Mouse (Mus musculus) midbrain, embryonic 12.5 days (tissue): ENCODE results near the gene Gm49510. TPM values are rescaled to one million over a fixed set of nuclear protein-coding genes. Genes with fewer than 3 reads are reported as not detected.

Experiments
- ATAC-seq: fragments of 200-750 bp; cut with Nextera tagmentation; 2 replicates; pipeline ENCODE4 v1.8.0; 2017; ENCODE audit warnings: low read depth, moderate TSS enrichment, moderate library complexity; ENCODE audit not compliant: low FRiP score
- H3K27ac ChIP-seq: fragments of 300-500 bp; sonication (generic); replicated peaks from 2 replicates; pipeline ENCODE4 v1.5.1; 2016; ENCODE audit warnings: mild to moderate bottlenecking
- H3K27me3 ChIP-seq: fragments of 300-500 bp; sonication (generic); 2 replicates; pipeline ENCODE4 v1.6.1; 2016; ENCODE audit warnings: mild to moderate bottlenecking
- H3K36me3 ChIP-seq: fragments of 300-500 bp; sonication (generic); 2 replicates; pipeline ENCODE4 v1.6.1; 2016
- H3K4me1 ChIP-seq: fragments of 300-500 bp; sonication (generic); 2 replicates; pipeline ENCODE4 v1.6.1; 2016
- H3K4me2 ChIP-seq: fragments of 300-500 bp; sonication (generic); replicated peaks from 2 replicates; pipeline ENCODE4 v1.6.1; 2016; ENCODE audit warnings: mild to moderate bottlenecking, moderate library complexity
- H3K4me3 ChIP-seq: fragments of 300-500 bp; sonication (generic); 2 replicates; pipeline ENCODE4 v1.5.1; 2016; ENCODE audit warnings: mild to moderate bottlenecking
- H3K9ac ChIP-seq: fragments of 300-500 bp; sonication (generic); replicated peaks from 2 replicates; pipeline ENCODE4 v1.6.1; 2016; ENCODE audit warnings: mild to moderate bottlenecking, moderate library complexity
- H3K9me3 ChIP-seq: fragments of 300-500 bp; sonication (generic); 2 replicates; pipeline ENCODE4 v1.6.1; 2016; ENCODE audit warnings: mild to moderate bottlenecking
- WGBS: fragments of 180-500 bp; shearing (Covaris S2); methylation state at CpG from one replicate; pipeline ENCODE4 v1.1.7; 2016; 5-methylcytosine and 5-hydroxymethylcytosine counted together
- microRNA-seq: library from miRNA; unstranded; fragments of <30 nt; microRNA quantifications from one replicate; pipeline ENCODE4, GENCODE M21; 2017
- polyA plus RNA-seq: library from polyadenylated mRNA; unstranded; fragments of >200 nt; fragmentation: Nextera tagmentation; extraction: Ambion mirVana; gene quantifications from 2 replicates; pipeline ENCODE4 v1.2.1, GENCODE M21; 2016

Gm49510 gene
- polyA plus RNA-seq, 1 experiment from 2014 or later: 0.10 TPM

- H3K9me3 ChIP-seq: no peaks in the 10 kb centered on the region
- H3K27ac ChIP-seq: no peak overlapping the region
- no peak for ATAC-seq
- no peak overlapping the region for H3K4me2 ChIP-seq
- H3K4me3 ChIP-seq: no peak overlapping the region
- no peaks in the 10 kb centered on the region for H3K27me3 ChIP-seq
- 86% methylated on average over 15 of the region's 15 CpGs for WGBS
- H3K9ac ChIP-seq: no peak overlapping the region
- H3K36me3 ChIP-seq: peaks cover 62% of the 10 kb centered on the region
- H3K4me1 ChIP-seq: no peaks in the 10 kb centered on the region
These were observed 57.6 kb downstream of the Gm49510 start for GRCm38 (mm10) chr15:78957021-78957420.

DNA sequence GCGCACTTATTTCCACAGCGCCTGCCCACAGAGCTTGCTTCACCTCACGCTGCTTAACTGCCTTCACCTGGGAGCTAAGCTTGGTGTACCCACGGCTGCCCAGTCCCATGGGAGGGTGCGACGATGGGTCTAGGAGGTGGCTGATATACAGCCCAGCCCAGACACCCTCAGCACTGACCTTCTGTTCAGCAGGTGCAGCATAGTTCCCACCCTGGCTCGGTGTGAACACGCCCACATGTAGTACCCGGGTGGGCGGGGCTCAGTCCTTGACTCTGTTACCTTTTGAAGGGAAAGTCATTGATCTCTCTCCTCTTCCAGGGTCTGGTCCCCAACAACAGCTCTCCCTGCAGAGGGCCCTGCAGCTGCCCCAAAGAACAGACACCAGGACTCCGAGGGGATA lies 60.1 kb downstream of the Gm49510 start:
- Histone ChIP-seq H3K27me3 (no peaks in the 10 kb centered on the region), H3K9ac (no peak overlapping the region), H3K4me1 (peaks cover 9% of the 10 kb centered on the region), H3K27ac (no peak overlapping the region), H3K4me2 (no peak overlapping the region), H3K9me3 (no peaks in the 10 kb centered on the region), H3K36me3 (peaks cover 50% of the 10 kb centered on the region), H3K4me3 (no peak overlapping the region)
- 94% methylated on average over 11 of the region's 11 CpGs for WGBS
- no peak for ATAC-seq

DNA sequence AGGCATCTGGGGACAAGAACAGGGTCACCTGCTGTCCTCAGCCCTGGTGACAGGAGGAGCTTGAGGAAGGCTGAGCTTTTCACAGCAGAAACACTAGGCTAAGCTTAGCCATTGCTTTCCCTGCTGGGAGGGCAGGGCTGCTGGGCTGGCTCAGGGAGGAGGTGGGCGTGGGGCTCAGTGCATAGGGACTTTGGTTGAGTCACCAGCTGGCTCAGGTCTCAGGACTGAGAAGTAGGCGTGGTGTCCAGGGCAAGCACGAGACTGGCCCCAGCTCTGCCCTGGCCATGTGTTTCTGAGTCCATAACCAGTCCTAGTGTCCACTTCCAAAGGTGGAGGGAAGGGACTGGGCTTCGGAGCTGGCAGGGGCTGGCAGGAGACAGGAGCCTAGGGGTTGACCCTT lies 60.6 kb downstream of the Gm49510 start:
- H3K4me1 ChIP-seq: peaks cover 9% of the 10 kb centered on the region
- no peaks in the 10 kb centered on the region for H3K27me3 ChIP-seq
- no peak for ATAC-seq
- no peak overlapping the region for H3K27ac ChIP-seq
- WGBS: 95% methylated on average over 4 of the region's 4 CpGs
- no peak overlapping the region for H3K4me2 ChIP-seq
- H3K4me3 ChIP-seq: no peak overlapping the region
- H3K36me3 ChIP-seq: peaks cover 51% of the 10 kb centered on the region
- no peaks in the 10 kb centered on the region for H3K9me3 ChIP-seq
- no peak overlapping the region for H3K9ac ChIP-seq

GRCm38 (mm10) chr15:78962885-78963284 lies 63.4 kb downstream of the Gm49510 start:
- peak; percentile 44; the same call in 1 of the 2 replicates for ATAC-seq
- no peak overlapping the region for H3K4me2 ChIP-seq
- no peak overlapping the region for H3K27ac ChIP-seq
- no peaks in the 10 kb centered on the region for H3K27me3 ChIP-seq
- H3K9ac ChIP-seq: no peak overlapping the region
- peaks cover 68% of the 10 kb centered on the region for H3K36me3 ChIP-seq
- 33% methylated on average over 2 of the region's 2 CpGs for WGBS
- peaks cover 9% of the 10 kb centered on the region for H3K4me1 ChIP-seq
- no peaks in the 10 kb centered on the region for H3K9me3 ChIP-seq
- H3K4me3 ChIP-seq: no peak overlapping the region

Small RNA genes within 50 kb of the gene (microRNA-seq; reads per million reads assigned to microRNA genes)
- gene Mir6955: 0.70 reads per million

Other genes with a start within 250 kb of the Gm49510 start
- 0.88 and 2.2 TPM in 2 replicates for gene Elfn2, start 180.9 kb upstream of the Gm49510 start, polyA plus RNA-seq
- gene Mfng, start 126.2 kb upstream of the Gm49510 start, polyA plus RNA-seq: 119 and 137 TPM in 2 replicates
- gene Card10, start 96.6 kb upstream of the Gm49510 start, polyA plus RNA-seq: 2.3 and 2.6 TPM in 2 replicates
- 11.5 and 11.9 TPM in 2 replicates for gene Cdc42ep1, start 57.0 kb upstream of the Gm49510 start, polyA plus RNA-seq
- 0.56 TPM in 1 of 2 replicates, not detected in the other for gene Lgals2, start 44.1 kb upstream of the Gm49510 start, polyA plus RNA-seq
- 50.9 and 52.7 TPM in 2 replicates for gene Gga1, start 22.5 kb upstream of the Gm49510 start, polyA plus RNA-seq
- 8.2 and 9.3 TPM in 2 replicates for gene Sh3bp1, start 101 bp downstream of the Gm49510 start, polyA plus RNA-seq
- 46.3 and 53.7 TPM in 2 replicates for gene Pdxp, start 14.3 kb downstream of the Gm49510 start, polyA plus RNA-seq
- 346 and 420 TPM in 2 replicates for gene Lgals1, start 27.1 kb downstream of the Gm49510 start, polyA plus RNA-seq
- 50.2 and 59.6 TPM in 2 replicates for gene Nol12, start 35.3 kb downstream of the Gm49510 start, polyA plus RNA-seq
- gene Triobp, start 48.1 kb downstream of the Gm49510 start, polyA plus RNA-seq: 40.0 and 45.0 TPM in 2 replicates
- gene H1f0, start 128.8 kb downstream of the Gm49510 start, polyA plus RNA-seq: 547 and 575 TPM in 2 replicates
- not detected in 2 replicates for gene Galr3, start 142.2 kb downstream of the Gm49510 start, polyA plus RNA-seq
- 64.0 and 67.5 TPM in 2 replicates for gene Ankrd54, start 163.2 kb downstream of the Gm49510 start, polyA plus RNA-seq
- gene Eif3l, start 175.5 kb downstream of the Gm49510 start, polyA plus RNA-seq: 198 and 202 TPM in 2 replicates
- gene Micall1, start 209.2 kb downstream of the Gm49510 start, polyA plus RNA-seq: 11.4 and 11.5 TPM in 2 replicates
- gene Polr2f, start 241.3 kb downstream of the Gm49510 start, polyA plus RNA-seq: 314 and 327 TPM in 2 replicates
- 9.7 and 11.9 TPM in 2 replicates for gene 1700088E04Rik, start 241.6 kb downstream of the Gm49510 start, polyA plus RNA-seq